Mouse (Mus musculus) heart, embryonic 13.5 days (tissue): ENCODE measurements at regions not wholly inside any gene's neighbourhood (a gene's known extent, or its start where the extent isn't known, plus 50 kb on each side); places are given as distances from the start of the nearest gene placed in this dataset.

Experiments used
- ATAC-seq: fragments of 200-750 bp; cut with Nextera tagmentation; 2 replicates; pipeline ENCODE4 v1.8.0; 2017; ENCODE audit warnings: moderate TSS enrichment; ENCODE audit not compliant: insufficient number of reproducible peaks, low FRiP score, low TSS enrichment; ENCODE audit errors: extremely low read depth
- H3K27ac ChIP-seq: fragments of 300-500 bp; sonication (generic); replicated peaks from 2 replicates; pipeline ENCODE4 v1.5.1; 2015; ENCODE audit warnings: moderate library complexity, mild to moderate bottlenecking, inconsistent platforms
- H3K27me3 ChIP-seq: fragments of 300-500 bp; sonication (generic); replicated peaks from 2 replicates; pipeline ENCODE4 v1.6.1; 2015; ENCODE audit warnings: mild to moderate bottlenecking, inconsistent platforms
- H3K36me3 ChIP-seq: fragments of 300-500 bp; sonication (generic); 2 replicates; pipeline ENCODE4 v1.6.1; 2015; ENCODE audit warnings: mild to moderate bottlenecking, inconsistent platforms
- H3K4me1 ChIP-seq: fragments of 300-500 bp; sonication (generic); 2 replicates; pipeline ENCODE4 v1.6.1; 2015; ENCODE audit warnings: inconsistent platforms
- H3K4me2 ChIP-seq: fragments of 300-500 bp; sonication (generic); 2 replicates; pipeline ENCODE4 v1.6.1; 2015; ENCODE audit warnings: inconsistent platforms, mild to moderate bottlenecking, moderate library complexity
- H3K4me3 ChIP-seq: fragments of 300-500 bp; sonication (generic); 2 replicates; pipeline ENCODE4 v1.5.1; 2015; ENCODE audit warnings: moderate library complexity, mild to moderate bottlenecking, inconsistent platforms
- H3K9ac ChIP-seq: fragments of 300-500 bp; sonication (generic); 2 replicates; pipeline ENCODE4 v1.6.1; 2015; ENCODE audit warnings: inconsistent platforms, mild to moderate bottlenecking, moderate library complexity
- H3K9me3 ChIP-seq: fragments of 300-500 bp; sonication (generic); 2 replicates; pipeline ENCODE4 v1.6.1; 2016; ENCODE audit warnings: inconsistent platforms
- WGBS: fragments of 180-500 bp; shearing (Covaris S2); methylation state at CpG from one replicate; pipeline ENCODE4 v1.1.7; 2015; ENCODE audit warnings: mixed read lengths; 5-methylcytosine and 5-hydroxymethylcytosine counted together

- H3K36me3 ChIP-seq = no peaks in the 10 kb centered on the region
- H3K9ac ChIP-seq = no peak overlapping the region
- 59% methylated on average over 4 of the region's 4 CpGs for WGBS
- no peak overlapping the region for H3K4me3 ChIP-seq
- no peaks in the 10 kb centered on the region for H3K27me3 ChIP-seq
- no peaks in the 10 kb centered on the region for H3K9me3 ChIP-seq
- 0 out of 2 replicates have a peak overlapping the region, but pooled peaks have one; percentile 12 for H3K27ac ChIP-seq
- peaks cover 10% of the 10 kb centered on the region for H3K4me1 ChIP-seq
- ATAC-seq = no peak
- H3K4me2 ChIP-seq = no peak overlapping the region
Observed at GRCm38 (mm10) chr7:95914406-95915080, 256.5 kb upstream of the Tenm4 start.

- no peaks in the 10 kb centered on the region for H3K36me3 ChIP-seq
- no peak overlapping the region for H3K9ac ChIP-seq
- no peak overlapping the region for H3K27ac ChIP-seq
- no peaks in the 10 kb centered on the region for H3K4me1 ChIP-seq
- no peak overlapping the region for H3K4me2 ChIP-seq
- no peaks in the 10 kb centered on the region for H3K27me3 ChIP-seq
- no peaks in the 10 kb centered on the region for H3K9me3 ChIP-seq
- ATAC-seq = no peak
- WGBS = 59% methylated on average over 3 of the region's 3 CpGs
- H3K4me3 ChIP-seq = no peak overlapping the region
Observed at GRCm38 (mm10) chr7:95919932-95920331, 251.1 kb upstream of the Tenm4 start.

GRCm38 (mm10) chr7:95924805-95925204, 246.2 kb upstream of the Tenm4 start:
- Histone ChIP-seq H3K9ac (no peak overlapping the region), H3K36me3 (no peaks in the 10 kb centered on the region), H3K27ac (no peak overlapping the region), H3K27me3 (no peaks in the 10 kb centered on the region), H3K9me3 (no peaks in the 10 kb centered on the region), H3K4me3 (no peak overlapping the region), H3K4me1 (no peaks in the 10 kb centered on the region), H3K4me2 (no peak overlapping the region)
- no peak for ATAC-seq
- WGBS = 73% methylated on average over 2 of the region's 2 CpGs

- Histone ChIP-seq H3K4me2 (no peak overlapping the region), H3K36me3 (no peaks in the 10 kb centered on the region), H3K9ac (no peak overlapping the region), H3K27ac (no peak overlapping the region), H3K9me3 (no peaks in the 10 kb centered on the region), H3K4me3 (no peak overlapping the region), H3K27me3 (no peaks in the 10 kb centered on the region), H3K4me1 (no peaks in the 10 kb centered on the region)
- WGBS = 60% methylated on average over 6 of the region's 6 CpGs
- no peak for ATAC-seq
Observed at GRCm38 (mm10) chr7:95926119-95927039, 244.7 kb upstream of the Tenm4 start.

- WGBS = 59% methylated on average over 5 of the region's 5 CpGs
- no peak overlapping the region for H3K4me2 ChIP-seq
- H3K4me1 ChIP-seq = no peaks in the 10 kb centered on the region
- H3K9ac ChIP-seq = no peak overlapping the region
- no peak overlapping the region for H3K27ac ChIP-seq
- no peak for ATAC-seq
- no peak overlapping the region for H3K4me3 ChIP-seq
- no peaks in the 10 kb centered on the region for H3K36me3 ChIP-seq
- H3K9me3 ChIP-seq = no peaks in the 10 kb centered on the region
- no peaks in the 10 kb centered on the region for H3K27me3 ChIP-seq
Observed at GRCm38 (mm10) chr7:95936599-95936998, 234.4 kb upstream of the Tenm4 start.

GRCm38 (mm10) chr7:95943420-95943819, 227.6 kb upstream of the Tenm4 start:
- no peak for ATAC-seq
- 72% methylated on average over 6 of the region's 6 CpGs for WGBS
- no peaks in the 10 kb centered on the region for H3K27me3 ChIP-seq

GRCm38 (mm10) chr7:95952395-95952794, 218.7 kb upstream of the Tenm4 start:
- no peak overlapping the region for H3K27ac ChIP-seq
- no peaks in the 10 kb centered on the region for H3K9me3 ChIP-seq
- ATAC-seq = no peak
- no peak overlapping the region for H3K4me3 ChIP-seq
- no peaks in the 10 kb centered on the region for H3K27me3 ChIP-seq
- H3K4me1 ChIP-seq = no peaks in the 10 kb centered on the region
- no peaks in the 10 kb centered on the region for H3K36me3 ChIP-seq
- H3K9ac ChIP-seq = no peak overlapping the region
- H3K4me2 ChIP-seq = no peak overlapping the region
- 76% methylated on average over 2 of the region's 2 CpGs for whole genome bisulfite sequencing

More at GRCm38 (mm10) chr7:95943420-95943819, 227.6 kb upstream of the Tenm4 start:
- Histone ChIP-seq H3K36me3 (no peaks in the 10 kb centered on the region), H3K9me3 (peaks cover 4% of the 10 kb centered on the region), H3K27ac (no peak overlapping the region), H3K4me3 (no peak overlapping the region), H3K9ac (no peak overlapping the region), H3K4me1 (no peaks in the 10 kb centered on the region), H3K4me2 (no peak overlapping the region)

- H3K4me2 ChIP-seq = no peak overlapping the region
- WGBS = 79% methylated on average over 2 of the region's 2 CpGs
- no peaks in the 10 kb centered on the region for H3K36me3 ChIP-seq
- H3K9me3 ChIP-seq = no peaks in the 10 kb centered on the region
- no peaks in the 10 kb centered on the region for H3K27me3 ChIP-seq
- no peak for ATAC-seq
- H3K27ac ChIP-seq = no peak overlapping the region
- peaks cover 7% of the 10 kb centered on the region; the same call in 1 of the 2 replicates for H3K4me1 ChIP-seq
- H3K4me3 ChIP-seq = no peak overlapping the region
- H3K9ac ChIP-seq = no peak overlapping the region
Observed at GRCm38 (mm10) chr7:95954511-95954910, 216.5 kb upstream of the Tenm4 start.

- no peak overlapping the region for H3K4me3 ChIP-seq
- ATAC-seq = no peak
- no peak overlapping the region for H3K4me2 ChIP-seq
- H3K9ac ChIP-seq = no peak overlapping the region
- 60% methylated on average over 2 of the region's 2 CpGs for WGBS
- H3K9me3 ChIP-seq = no peaks in the 10 kb centered on the region
- H3K27me3 ChIP-seq = no peaks in the 10 kb centered on the region
- H3K4me1 ChIP-seq = peaks cover 8% of the 10 kb centered on the region; the same call in 1 of the 2 replicates
- no peak overlapping the region for H3K27ac ChIP-seq
- H3K36me3 ChIP-seq = no peaks in the 10 kb centered on the region
Observed at GRCm38 (mm10) chr7:95955119-95955518, 215.9 kb upstream of the Tenm4 start.

GRCm38 (mm10) chr7:95959068-95959467, 212.0 kb upstream of the Tenm4 start:
- ATAC-seq = no peak
- no peak overlapping the region for H3K27ac ChIP-seq
- H3K27me3 ChIP-seq = peaks cover 6% of the 10 kb centered on the region; the same call in 1 of the 2 replicates
- no peaks in the 10 kb centered on the region for H3K36me3 ChIP-seq
- no peak overlapping the region for H3K9ac ChIP-seq
- H3K4me3 ChIP-seq = no peak overlapping the region
- 30% methylated on average over 4 of the region's 4 CpGs for WGBS
- H3K4me1 ChIP-seq = peaks cover 8% of the 10 kb centered on the region; the same call in 1 of the 2 replicates
- no peak overlapping the region for H3K4me2 ChIP-seq
- H3K9me3 ChIP-seq = no peaks in the 10 kb centered on the region

GRCm38 (mm10) chr7:95971863-95972262, 199.2 kb upstream of the Tenm4 start:
- no peak for ATAC-seq
- Histone ChIP-seq H3K4me1 (peaks cover 8% of the 10 kb centered on the region), H3K9me3 (no peaks in the 10 kb centered on the region), H3K36me3 (no peaks in the 10 kb centered on the region), H3K4me2 (no peak overlapping the region), H3K27me3 (no peaks in the 10 kb centered on the region), H3K4me3 (no peak overlapping the region), H3K27ac (no peak overlapping the region), H3K9ac (no peak overlapping the region)
- 66% methylated on average over 7 of the region's 7 CpGs for WGBS
